Mouse (Mus musculus) embryonic facial prominence, embryonic 12.5 days (tissue): ENCODE data around the gene Mtmr3. TPM values are rescaled to one million over a fixed set of nuclear protein-coding genes. Genes with fewer than 3 reads are reported as not detected.

Source experiments
- ATAC-seq: fragments of 200-750 bp; cut with Nextera tagmentation; 2 replicates; pipeline ENCODE4 v1.8.0; 2017; ENCODE audit not compliant: insufficient number of reproducible peaks, insufficient read depth, low FRiP score, low TSS enrichment
- H3K27ac ChIP-seq: fragments of 300-500 bp; sonication (generic); 2 replicates; pipeline ENCODE4 v1.5.1; 2016; ENCODE audit warnings: mild to moderate bottlenecking
- H3K27me3 ChIP-seq: fragments of 300-500 bp; sonication (generic); 2 replicates; pipeline ENCODE4 v1.6.1; 2016; ENCODE audit warnings: mild to moderate bottlenecking, moderate library complexity
- H3K36me3 ChIP-seq: fragments of 300-500 bp; sonication (generic); 2 replicates; pipeline ENCODE4 v1.6.1; 2016; ENCODE audit warnings: mild to moderate bottlenecking
- H3K4me1 ChIP-seq: fragments of 300-500 bp; sonication (generic); 2 replicates; pipeline ENCODE4 v1.6.1; 2016
- H3K4me2 ChIP-seq: fragments of 300-500 bp; sonication (generic); replicated peaks from 2 replicates; pipeline ENCODE4 v1.6.1; 2016; ENCODE audit warnings: mild to moderate bottlenecking, moderate library complexity
- H3K4me3 ChIP-seq: fragments of 300-500 bp; sonication (generic); 2 replicates; pipeline ENCODE4 v1.5.1; 2016; ENCODE audit warnings: mild to moderate bottlenecking
- H3K9ac ChIP-seq: fragments of 300-500 bp; sonication (generic); 2 replicates; pipeline ENCODE4 v1.6.1; 2016; ENCODE audit warnings: mild to moderate bottlenecking, moderate library complexity
- H3K9me3 ChIP-seq: fragments of 300-500 bp; sonication (generic); 2 replicates; pipeline ENCODE4 v1.6.1; 2016; ENCODE audit warnings: mild to moderate bottlenecking, moderate library complexity
- WGBS: fragments of 180-500 bp; shearing (Covaris S2); methylation state at CpG from one replicate; pipeline ENCODE4 v1.1.7; 2016; 5-methylcytosine and 5-hydroxymethylcytosine counted together
- polyA plus RNA-seq: library from polyadenylated mRNA; unstranded; fragments of >200 nt; fragmentation: Nextera tagmentation; extraction: Ambion mirVana; gene quantifications from 2 replicates; pipeline ENCODE4 v1.2.1, GENCODE M21; 2016

Mtmr3 gene
- polyA plus RNA-seq, 1 experiment from 2014 or later = 37.9 TPM

DNA sequence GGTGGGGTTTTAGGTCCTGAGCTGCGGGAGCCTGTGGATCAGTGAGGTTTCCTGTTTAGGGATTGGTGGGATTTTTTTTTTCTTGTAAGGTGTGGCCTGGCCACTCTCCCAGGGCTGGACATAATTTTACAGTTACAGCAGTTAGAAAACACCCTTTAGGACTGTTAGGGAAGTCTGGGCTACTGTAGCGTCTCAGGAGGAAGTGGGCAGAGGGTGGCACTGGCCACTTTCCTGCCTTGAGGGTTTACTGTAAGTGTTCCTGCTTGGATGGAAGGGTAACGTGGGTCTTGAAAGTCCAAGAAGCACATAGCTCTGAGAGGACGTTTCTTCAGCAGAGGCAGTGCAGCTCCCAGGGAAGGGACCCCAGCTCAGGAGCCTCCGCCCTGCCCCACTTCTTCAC lies 134.0 kb downstream of the Mtmr3 start:
- Histone ChIP-seq H3K27me3 (no peaks in the 10 kb centered on the region), H3K9me3 (no peaks in the 10 kb centered on the region), H3K4me3 (no peak overlapping the region), H3K4me2 (no peak overlapping the region), H3K36me3 (no peaks in the 10 kb centered on the region), H3K4me1 (no peaks in the 10 kb centered on the region), H3K27ac (no peak overlapping the region), H3K9ac (no peak overlapping the region)
- 64% methylated on average over 5 of the region's 5 CpGs for WGBS
- no peak for ATAC-seq

DNA sequence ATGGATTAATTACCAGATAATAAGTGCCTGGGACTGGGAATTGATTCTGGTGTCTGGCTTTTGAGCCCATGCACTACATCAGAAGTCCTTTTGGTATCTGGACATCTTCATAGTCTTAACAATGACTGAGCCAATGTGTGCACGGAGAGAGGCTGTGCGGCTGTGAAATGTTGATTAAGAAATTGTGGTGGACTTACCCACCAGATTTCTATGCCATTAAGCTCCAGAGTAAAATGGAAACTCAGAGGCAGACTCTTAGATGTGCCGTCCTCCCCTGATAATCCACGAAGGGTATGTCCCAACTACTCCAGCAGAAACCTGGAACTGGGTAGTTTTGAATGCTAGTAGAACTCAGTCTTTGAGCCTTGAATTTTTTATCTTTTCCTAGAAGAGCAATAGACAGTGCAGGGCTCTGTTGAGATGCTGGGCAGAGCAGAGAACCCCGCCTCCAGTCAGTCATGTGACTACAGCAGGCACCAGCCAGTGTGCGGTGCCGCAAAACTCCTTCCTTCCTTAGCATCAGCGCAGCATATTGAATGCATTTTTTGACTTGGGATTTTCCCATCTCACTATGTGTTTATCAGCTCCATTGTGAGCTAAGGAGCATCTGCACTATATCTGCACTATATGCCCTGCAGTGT lies 139.6 kb downstream of the Mtmr3 start:
- Histone ChIP-seq H3K9me3 (no peaks in the 10 kb centered on the region), H3K4me1 (no peaks in the 10 kb centered on the region), H3K27me3 (no peaks in the 10 kb centered on the region), H3K4me3 (no peak overlapping the region), H3K36me3 (no peaks in the 10 kb centered on the region), H3K27ac (no peak overlapping the region), H3K9ac (no peak overlapping the region), H3K4me2 (no peak overlapping the region)
- no peak for ATAC-seq
- WGBS = 72% methylated on average over 8 of the region's 8 CpGs

DNA sequence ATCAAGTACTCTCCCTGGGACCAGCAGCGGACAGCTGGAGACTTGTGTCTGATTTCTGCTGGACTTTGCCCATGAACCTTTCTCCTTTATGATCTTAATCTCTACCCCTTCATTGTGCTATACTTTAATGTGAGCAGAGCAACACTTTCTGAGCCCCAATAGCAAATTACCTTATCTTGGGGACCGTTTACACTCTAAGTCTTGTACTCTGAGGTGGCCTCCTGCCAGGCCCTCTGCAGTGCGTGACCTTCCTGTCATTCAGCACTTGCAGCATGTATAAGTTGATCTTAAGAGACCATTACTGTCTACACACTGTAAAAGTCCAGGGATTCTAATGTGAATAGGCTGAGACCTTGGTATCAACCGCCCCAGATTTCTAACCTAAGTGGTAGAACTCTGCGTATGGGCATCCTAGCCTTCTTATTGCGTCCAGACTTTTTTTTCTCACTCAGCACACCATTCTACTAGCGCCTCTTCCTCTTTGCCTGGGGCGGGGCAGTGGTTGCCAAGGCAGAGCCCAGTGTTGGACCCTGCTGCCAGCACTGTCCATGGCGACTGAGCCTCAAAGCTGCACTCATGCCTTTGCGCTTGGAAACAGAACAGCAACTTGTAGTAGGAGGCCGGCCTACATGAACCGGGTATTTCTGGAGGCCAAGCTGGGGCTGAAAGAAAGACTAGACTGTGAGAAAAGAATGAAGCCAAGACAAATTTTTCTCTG lies 142.0 kb downstream of the Mtmr3 start:
- Histone ChIP-seq H3K4me2 (no peak overlapping the region), H3K27me3 (no peaks in the 10 kb centered on the region), H3K27ac (no peak overlapping the region), H3K4me1 (no peaks in the 10 kb centered on the region), H3K9me3 (no peaks in the 10 kb centered on the region), H3K4me3 (no peak overlapping the region), H3K36me3 (no peaks in the 10 kb centered on the region), H3K9ac (no peak overlapping the region)
- ATAC-seq = no peak
- WGBS = 83% methylated on average over 12 of the region's 12 CpGs

DNA sequence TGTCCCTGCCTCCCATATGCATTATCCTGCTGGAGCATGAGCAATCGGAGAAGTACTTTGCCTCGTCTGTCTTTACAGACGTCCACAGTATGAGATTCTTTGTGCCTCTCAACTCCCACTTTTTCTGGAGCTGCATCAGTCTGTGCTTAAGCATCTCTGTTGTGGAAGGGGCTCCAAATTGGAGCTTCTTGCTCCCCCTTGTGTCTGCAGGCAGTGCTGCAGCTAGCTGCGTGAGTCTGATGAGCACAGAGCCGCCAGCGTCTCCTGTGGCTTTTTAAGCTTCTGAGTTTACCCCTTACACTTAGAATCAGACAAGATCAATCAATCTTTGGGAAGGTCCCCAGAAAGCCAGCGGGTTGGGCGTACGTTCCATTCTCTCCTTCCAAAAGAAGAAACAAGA lies 143.5 kb downstream of the Mtmr3 start:
- no peaks in the 10 kb centered on the region for H3K9me3 ChIP-seq
- no peak overlapping the region for H3K9ac ChIP-seq
- H3K36me3 ChIP-seq = no peaks in the 10 kb centered on the region
- H3K27me3 ChIP-seq = no peaks in the 10 kb centered on the region
- H3K4me1 ChIP-seq = no peaks in the 10 kb centered on the region
- no peak overlapping the region for H3K4me2 ChIP-seq
- no peak for ATAC-seq
- H3K27ac ChIP-seq = no peak overlapping the region
- WGBS = 28% methylated on average over 9 of the region's 9 CpGs
- no peak overlapping the region for H3K4me3 ChIP-seq

DNA sequence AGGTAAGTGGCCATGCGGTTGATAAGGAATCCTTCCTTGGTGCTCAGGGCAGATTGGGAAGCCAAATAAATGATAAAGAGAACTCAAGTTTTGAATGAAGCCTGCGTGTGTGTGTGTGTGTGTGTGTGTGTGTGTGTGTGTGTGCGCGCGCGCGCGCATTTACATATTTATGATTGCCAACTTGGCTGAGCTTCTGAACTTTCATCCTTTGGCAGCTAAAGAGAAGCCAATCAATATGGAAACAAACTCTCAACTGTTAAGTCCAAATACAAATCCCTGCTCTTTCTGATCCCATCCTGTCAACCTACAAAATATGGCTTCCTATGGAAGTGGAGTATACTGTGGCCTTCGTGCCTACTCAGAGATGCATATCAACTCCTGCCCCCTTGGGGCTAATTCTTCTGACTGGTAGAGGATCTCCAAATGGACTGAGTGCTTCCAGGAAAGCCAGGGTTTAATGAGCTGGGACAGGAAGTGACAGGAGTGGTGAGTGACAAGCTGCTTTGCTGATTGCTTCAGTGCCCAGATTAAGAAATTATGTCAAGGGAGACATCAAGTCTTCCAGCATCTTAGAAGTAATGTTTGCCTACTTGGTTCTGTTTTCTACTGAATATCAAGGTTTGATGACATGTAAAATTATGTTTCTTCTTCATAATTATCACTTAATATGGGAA lies 148.3 kb downstream of the Mtmr3 start:
- WGBS = 87% methylated on average over 9 of the region's 9 CpGs
- Histone ChIP-seq H3K4me3 (no peak overlapping the region), H3K36me3 (no peaks in the 10 kb centered on the region), H3K9me3 (no peaks in the 10 kb centered on the region), H3K9ac (no peak overlapping the region), H3K27ac (no peak overlapping the region), H3K27me3 (no peaks in the 10 kb centered on the region), H3K4me2 (no peak overlapping the region), H3K4me1 (no peaks in the 10 kb centered on the region)
- no peak for ATAC-seq

DNA sequence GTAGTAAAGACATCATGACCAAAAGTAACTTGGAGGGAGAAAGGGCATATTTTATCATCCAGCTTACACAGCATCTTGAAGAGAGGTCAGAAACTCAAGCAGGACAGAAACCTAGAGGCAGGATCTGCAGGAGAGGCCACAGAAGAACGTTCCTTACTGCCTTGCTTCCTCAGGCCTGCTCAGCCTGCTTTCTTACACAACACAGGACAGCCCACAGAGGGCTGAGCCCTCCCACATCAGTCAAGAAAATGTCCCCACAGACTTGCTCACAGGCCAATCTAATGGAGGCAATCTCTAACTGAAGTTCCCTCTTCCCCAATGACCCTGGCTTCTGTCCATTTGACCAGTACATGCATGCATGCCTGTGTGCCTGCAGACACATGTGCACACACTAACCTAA lies 152.4 kb downstream of the Mtmr3 start:
- H3K9me3 ChIP-seq = no peaks in the 10 kb centered on the region
- 0 out of 2 replicates have a peak, but pooled peaks cover 3% of the 10 kb centered on the region for H3K4me1 ChIP-seq
- no peak overlapping the region for H3K27ac ChIP-seq
- no peak overlapping the region for H3K4me3 ChIP-seq
- 48% methylated on average over 1 of the region's 1 CpGs for WGBS
- H3K36me3 ChIP-seq = no peaks in the 10 kb centered on the region
- ATAC-seq = no peak
- H3K9ac ChIP-seq = no peak overlapping the region
- H3K4me2 ChIP-seq = no peak overlapping the region
- no peaks in the 10 kb centered on the region for H3K27me3 ChIP-seq

DNA sequence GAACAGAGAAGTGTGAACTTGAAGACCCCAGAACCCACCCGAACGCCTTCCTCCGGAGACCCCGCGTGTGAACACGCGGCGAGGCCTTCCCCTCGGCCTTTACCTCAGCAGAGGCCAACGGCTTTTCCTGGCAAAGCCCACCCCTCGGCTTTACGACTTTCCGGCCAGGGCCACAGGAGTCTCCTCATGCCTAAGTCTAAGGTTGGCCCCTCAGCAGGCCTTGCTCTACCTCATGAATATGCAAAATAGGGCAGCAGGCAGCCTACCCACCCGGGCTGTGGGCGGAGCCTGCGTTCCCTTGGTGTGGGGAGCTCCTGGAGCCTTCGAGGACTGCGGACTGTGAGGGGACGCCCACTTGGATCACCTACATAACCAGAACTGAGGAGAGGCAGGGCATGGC lies 153.7 kb downstream of the Mtmr3 start, which contains the start of gene Hormad2:
Gene Hormad2, minus strand, starts transcription at position 128 of the 400 bp plus-strand sequence.
- Histone ChIP-seq H3K4me1 (0 out of 2 replicates have a peak, but pooled peaks cover 3% of the 10 kb centered on the region), H3K4me2 (no peak within 1 kb of the TSS), H3K27ac (no peak within 1 kb of the TSS), H3K27me3 (no peaks in the 10 kb centered on the region), H3K9ac (no peak within 1 kb of the TSS), H3K4me3 (no peak within 1 kb of the TSS), H3K9me3 (no peaks in the 10 kb centered on the region), H3K36me3 (no peaks in the 10 kb centered on the region)
- 54% methylated on average over 19 of the region's 19 CpGs for WGBS
- ATAC-seq = peak; percentile 52; the same call in 1 of the 2 replicates

DNA sequence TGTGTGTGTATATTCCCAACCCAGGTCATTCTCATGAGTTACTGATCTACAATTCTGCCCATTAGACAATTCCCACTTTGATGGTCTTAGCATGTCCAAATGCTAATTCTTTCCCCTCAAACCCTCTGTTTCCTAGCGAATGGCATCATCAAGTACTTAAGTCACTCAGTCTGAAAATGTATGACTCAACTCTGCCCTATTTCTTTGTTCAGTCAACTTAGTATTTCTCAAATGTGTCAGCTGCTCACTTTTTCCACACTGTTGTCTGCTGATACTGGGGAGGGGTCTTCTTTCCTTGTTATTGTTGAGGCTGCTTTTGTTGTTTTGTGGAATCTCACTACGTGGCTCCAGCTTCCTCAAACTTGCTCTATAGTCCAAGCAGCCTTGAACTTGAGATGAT lies 156.5 kb downstream of the Mtmr3 start:
- no peak overlapping the region for H3K27ac ChIP-seq
- H3K36me3 ChIP-seq = no peaks in the 10 kb centered on the region
- no peak for ATAC-seq
- H3K4me3 ChIP-seq = no peak overlapping the region
- H3K4me2 ChIP-seq = no peak overlapping the region
- 0 out of 2 replicates have a peak, but pooled peaks cover 3% of the 10 kb centered on the region for H3K4me1 ChIP-seq
- no peak overlapping the region for H3K9ac ChIP-seq
- H3K27me3 ChIP-seq = no peaks in the 10 kb centered on the region
- no peaks in the 10 kb centered on the region for H3K9me3 ChIP-seq
- 64% methylated on average over 2 of the region's 2 CpGs for WGBS

DNA sequence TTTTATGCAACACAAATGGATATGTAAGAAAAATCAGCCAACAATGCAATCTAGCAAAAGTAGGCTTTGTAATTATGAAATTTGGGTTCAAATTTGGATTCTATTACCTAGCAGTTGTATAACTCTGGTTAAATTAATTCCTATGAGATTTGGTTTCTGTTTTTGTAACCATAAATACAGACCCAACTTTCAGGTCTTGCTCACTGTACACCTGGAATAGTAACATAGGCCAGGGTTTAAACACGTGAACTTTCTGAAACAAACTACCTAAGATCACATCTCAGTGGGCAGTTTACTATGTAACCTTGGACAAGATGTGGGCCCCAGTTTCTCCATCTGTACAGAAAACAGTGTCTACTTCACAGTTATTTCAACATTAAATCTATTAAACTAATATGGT lies 157.3 kb downstream of the Mtmr3 start:
- 87% methylated on average over 1 of the region's 1 CpGs for WGBS
- H3K9ac ChIP-seq = no peak overlapping the region
- ATAC-seq = no peak
- 0 out of 2 replicates have a peak, but pooled peaks cover 3% of the 10 kb centered on the region for H3K4me1 ChIP-seq
- H3K4me3 ChIP-seq = no peak overlapping the region
- H3K27ac ChIP-seq = no peak overlapping the region
- H3K4me2 ChIP-seq = no peak overlapping the region
- H3K9me3 ChIP-seq = no peaks in the 10 kb centered on the region
- no peaks in the 10 kb centered on the region for H3K27me3 ChIP-seq
- H3K36me3 ChIP-seq = no peaks in the 10 kb centered on the region

DNA sequence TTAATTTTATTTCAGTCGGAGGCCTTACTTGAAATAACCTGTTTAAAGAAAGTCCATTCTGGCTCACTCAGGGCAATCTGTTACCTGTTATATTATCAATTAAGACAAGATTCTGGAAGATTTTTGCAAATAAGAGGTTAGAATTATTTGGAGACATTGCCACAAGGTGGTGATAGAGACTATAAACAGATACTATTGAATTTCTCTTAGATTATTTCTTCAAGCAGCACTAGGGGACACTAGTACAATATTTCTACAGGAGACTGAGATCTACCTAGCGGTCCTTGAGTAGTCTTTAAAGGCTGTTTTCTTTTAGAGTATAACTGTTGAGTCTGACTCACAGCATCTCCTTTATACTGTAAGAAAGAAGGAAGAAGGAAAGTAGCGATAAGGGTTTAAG lies 158.0 kb downstream of the Mtmr3 start:
- Histone ChIP-seq H3K9ac (no peak overlapping the region), H3K4me2 (no peak overlapping the region), H3K27ac (no peak overlapping the region), H3K4me1 (0 out of 2 replicates have a peak, but pooled peaks cover 3% of the 10 kb centered on the region), H3K4me3 (no peak overlapping the region), H3K27me3 (no peaks in the 10 kb centered on the region), H3K9me3 (no peaks in the 10 kb centered on the region), H3K36me3 (no peaks in the 10 kb centered on the region)
- 82% methylated on average over 3 of the region's 3 CpGs for WGBS
- no peak for ATAC-seq

DNA sequence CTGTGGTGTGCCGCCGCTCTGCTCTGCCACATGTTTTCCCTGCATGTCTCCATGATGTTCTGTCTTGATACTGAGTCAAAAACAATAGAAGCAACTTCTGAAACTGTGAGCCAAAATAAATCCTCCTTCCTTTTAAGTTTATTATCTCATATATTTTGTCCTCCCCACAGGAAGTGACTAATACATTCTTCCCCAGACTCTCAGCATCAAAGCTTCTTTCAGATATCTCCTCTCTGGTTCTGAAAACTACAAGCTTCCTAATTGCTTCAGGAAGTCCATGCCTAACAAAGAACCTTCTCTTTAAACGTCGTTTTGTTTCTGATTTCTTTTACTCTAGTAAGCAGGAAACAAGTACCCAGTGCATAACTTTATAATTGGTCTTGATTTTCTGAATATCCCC lies 160.2 kb downstream of the Mtmr3 start:
- ATAC-seq = no peak
- Histone ChIP-seq H3K4me1 (no peaks in the 10 kb centered on the region), H3K27ac (no peak overlapping the region), H3K4me2 (no peak overlapping the region), H3K27me3 (no peaks in the 10 kb centered on the region), H3K4me3 (no peak overlapping the region), H3K36me3 (no peaks in the 10 kb centered on the region), H3K9ac (no peak overlapping the region), H3K9me3 (no peaks in the 10 kb centered on the region)
- 51% methylated on average over 4 of the region's 4 CpGs for WGBS
